Mouse (Mus musculus): Measurements from ENCODE around the gene Hipk3.

Hipk3 gene

GRCm38 (mm10) chr2:104493951-104494800 is at the start of gene Hipk3:
Gene Hipk3, minus strand, starts transcription at chr2:104494446.
- peak; percentile 83 to 91 for DNase-seq

- no peak for DNase-seq
These were observed 46.0 kb upstream of the Hipk3 start for GRCm38 (mm10) chr2:104540286-104540685.

GRCm38 (mm10) chr2:104534751-104535150 is 40.5 kb upstream of the Hipk3 start:
- DNase-seq: no peak

GRCm38 (mm10) chr2:104532548-104532947 is 38.3 kb upstream of the Hipk3 start:
- DNase-seq: no peak

- no peak for DNase-seq
These were observed 32.3 kb upstream of the Hipk3 start for GRCm38 (mm10) chr2:104526559-104526958.

GRCm38 (mm10) chr2:104525506-104525905 is 31.3 kb upstream of the Hipk3 start:
- DNase-seq: no peak

- DNase-seq: no peak
These were observed 17.4 kb upstream of the Hipk3 start for GRCm38 (mm10) chr2:104511622-104512021.

GRCm38 (mm10) chr2:104502388-104502787 is 8.1 kb upstream of the Hipk3 start:
- no peak for DNase-seq

- no peak for DNase-seq
These were observed 6.8 kb upstream of the Hipk3 start for GRCm38 (mm10) chr2:104501091-104501490.

GRCm38 (mm10) chr2:104497771-104498170 is 3.5 kb upstream of the Hipk3 start:
- no peak for DNase-seq

GRCm38 (mm10) chr2:104497231-104497630 is 3.0 kb upstream of the Hipk3 start:
- DNase-seq: no peak

- no peak for DNase-seq
These were observed 2.0 kb upstream of the Hipk3 start for GRCm38 (mm10) chr2:104496206-104496605.

- DNase-seq: no peak
These were observed 547 bp upstream of the Hipk3 start for GRCm38 (mm10) chr2:104494801-104495185.

GRCm38 (mm10) chr2:104493021-104493950 is 960 bp downstream of the Hipk3 start:
- peak; percentile 85 to 90 for DNase-seq

- no peak for DNase-seq
These were observed 2.9 kb downstream of the Hipk3 start for GRCm38 (mm10) chr2:104491221-104491795.

- no peak for DNase-seq
These were observed 3.5 kb downstream of the Hipk3 start for GRCm38 (mm10) chr2:104490761-104491160.

- DNase-seq: no peak
These were observed 4.4 kb downstream of the Hipk3 start for GRCm38 (mm10) chr2:104489851-104490250.

- DNase-seq: no peak
These were observed 9.8 kb downstream of the Hipk3 start for GRCm38 (mm10) chr2:104484438-104484837.

- DNase-seq: no peak
These were observed 12.1 kb downstream of the Hipk3 start for GRCm38 (mm10) chr2:104482156-104482555.

- no peak for DNase-seq
These were observed 15.2 kb downstream of the Hipk3 start for GRCm38 (mm10) chr2:104479054-104479453.

GRCm38 (mm10) chr2:104477398-104478015 is 16.7 kb downstream of the Hipk3 start:
- no peak for DNase-seq

- no peak for DNase-seq
These were observed 22.2 kb downstream of the Hipk3 start for GRCm38 (mm10) chr2:104472056-104472455.

GRCm38 (mm10) chr2:104471161-104471560 is 23.1 kb downstream of the Hipk3 start:
- no peak for DNase-seq
